Mouse (Mus musculus) erythroblast, adult 5-6 weeks (primary cell): ENCODE measurements around the gene Cd164. TPM values are rescaled to one million over a fixed set of nuclear protein-coding genes. Genes with fewer than 3 reads are reported as not detected.

ENCODE experiments used
- total RNA-seq, 2 experiments: library from RNA; stranded (forward) in 1 of 2; stranded (reverse) in 1 of 2; fragments of 150-400 nt in 1 of 2; fragments of 200-764, 138-1000 nt in 1 of 2; gene quantifications; 2 replicates each; pipeline versions ENCODE4 v1.2.3 to v1.2.4; 2015 to 2017; ENCODE audit warnings: low replicate concordance in 2 of 2

The Cd164 gene
- total RNA-seq, 2 experiments from 2014 or later: 53.9 to 57.6 TPM

Other genes with a start within 250 kb of the Cd164 start
- gene Fig4, start 216.2 kb upstream of the Cd164 start, total RNA-seq (2015; ENCODE audit: low replicate concordance): 12.7 and 25.4 TPM in 2 replicates
- 13.5 and 17.9 TPM in 2 replicates for gene Fig4, start 216.2 kb upstream of the Cd164 start, total RNA-seq (2017; ENCODE audit: low replicate concordance)
- not detected in 2 replicates for gene Ak9, start 215.4 kb upstream of the Cd164 start, total RNA-seq (2015; ENCODE audit: low replicate concordance)
- gene Ak9, start 215.4 kb upstream of the Cd164 start, total RNA-seq (2017; ENCODE audit: low replicate concordance): 0.17 TPM in 1 of 2 replicates, not detected in the other
- gene Zbtb24, start 69.0 kb upstream of the Cd164 start, total RNA-seq (2015; ENCODE audit: low replicate concordance): 2.9 and 6.9 TPM in 2 replicates
- 8.5 and 9.2 TPM in 2 replicates for gene Zbtb24, start 69.0 kb upstream of the Cd164 start, total RNA-seq (2017; ENCODE audit: low replicate concordance)
- gene Mical1, start 43.1 kb upstream of the Cd164 start, total RNA-seq (2015; ENCODE audit: low replicate concordance): 4.6 and 8.8 TPM in 2 replicates
- gene Mical1, start 43.1 kb upstream of the Cd164 start, total RNA-seq (2017; ENCODE audit: low replicate concordance): 6.8 and 8.9 TPM in 2 replicates
- gene Smpd2, start 29.0 kb upstream of the Cd164 start, total RNA-seq (2015; ENCODE audit: low replicate concordance): 2.1 and 2.5 TPM in 2 replicates
- gene Smpd2, start 29.0 kb upstream of the Cd164 start, total RNA-seq (2017; ENCODE audit: low replicate concordance): 0.85 and 1.5 TPM in 2 replicates
- not detected in 2 replicates for gene Ppil6, start 29.0 kb upstream of the Cd164 start, total RNA-seq (2015; ENCODE audit: low replicate concordance)
- not detected in 2 replicates for gene Ppil6, start 29.0 kb upstream of the Cd164 start, total RNA-seq (2017; ENCODE audit: low replicate concordance)
- gene Ccdc162, start 197.2 kb downstream of the Cd164 start, total RNA-seq (2015; ENCODE audit: low replicate concordance): 0.42 TPM in 1 of 2 replicates, not detected in the other
- 0.51 TPM in 1 of 2 replicates, not detected in the other for gene Ccdc162, start 197.2 kb downstream of the Cd164 start, total RNA-seq (2017; ENCODE audit: low replicate concordance)